Mouse (Mus musculus) stomach, postnatal 0 days (tissue): ENCODE measurements at regions not wholly inside any gene's neighbourhood (a gene's known extent, or its start where the extent isn't known, plus 50 kb on each side); places are given as distances from the start of the nearest gene placed in this dataset.

ENCODE experiments used
- ATAC-seq: fragments of 200-750 bp; cut with Nextera tagmentation; 2 replicates; pipeline ENCODE4 v1.8.0; 2017; ENCODE audit not compliant: low FRiP score, low TSS enrichment
- DNase-seq: peaks from one replicate; pipeline ENCODE4 v3.0.0-alpha.2; 2016; ENCODE audit warnings: low spot score
- H3K27ac ChIP-seq: fragments of 300-500 bp; sonication (generic); replicated peaks from 2 replicates; pipeline ENCODE4 v1.5.1; 2014; ENCODE audit warnings: mild to moderate bottlenecking, control low read depth
- H3K27me3 ChIP-seq: fragments of 300-500 bp; sonication (generic); 2 replicates; pipeline ENCODE4 v1.6.1; 2014; ENCODE audit warnings: low read length; ENCODE audit not compliant: control insufficient read depth, insufficient read depth
- H3K36me3 ChIP-seq: fragments of 300-500 bp; sonication (generic); 2 replicates; pipeline ENCODE4 v1.6.1; 2014; ENCODE audit warnings: low read length, mixed read lengths; ENCODE audit not compliant: control insufficient read depth, insufficient read depth
- H3K4me1 ChIP-seq: fragments of 300-500 bp; sonication (generic); replicated peaks from 2 replicates; pipeline ENCODE4 v1.6.1; 2014; ENCODE audit warnings: antibody characterized with exemption; ENCODE audit not compliant: control insufficient read depth, insufficient read depth
- H3K4me2 ChIP-seq: fragments of 300-500 bp; sonication (generic); replicated peaks from 2 replicates; pipeline ENCODE4 v1.6.1; 2014; ENCODE audit warnings: low read depth, mild to moderate bottlenecking, control low read depth, moderate library complexity
- H3K4me3 ChIP-seq: fragments of 300-500 bp; sonication (generic); 2 replicates; pipeline ENCODE4 v1.5.1; 2014; ENCODE audit warnings: low read depth, low read length, control low read depth
- H3K9ac ChIP-seq: fragments of 300-500 bp; sonication (generic); 2 replicates; pipeline ENCODE4 v1.6.1; 2014; ENCODE audit warnings: mild to moderate bottlenecking, low read length, control low read depth, mixed read lengths
- H3K9me3 ChIP-seq: fragments of 300-500 bp; sonication (generic); 2 replicates; pipeline ENCODE4 v1.6.1; 2016; ENCODE audit warnings: low read length; ENCODE audit not compliant: control insufficient read depth
- CTCF ChIP-seq: IDR thresholded peaks from 2 replicates; pipeline ENCODE4 v1.5.1; 2016; ENCODE audit warnings: antibody characterized with exemption, low read depth, mild to moderate bottlenecking, moderate library complexity
- EP300 ChIP-seq: optimal IDR thresholded peaks from 2 replicates; pipeline ENCODE3; 2016; ENCODE audit warnings: antibody characterized with exemption
- WGBS: fragments of 180-500 bp; shearing (Covaris S2); extraction: QIAGEN DNeasy Blood & Tissue Kit; methylation state at CpG from one replicate; pipeline ENCODE4 v1.1.7; 2014; 5-methylcytosine and 5-hydroxymethylcytosine counted together

DNA sequence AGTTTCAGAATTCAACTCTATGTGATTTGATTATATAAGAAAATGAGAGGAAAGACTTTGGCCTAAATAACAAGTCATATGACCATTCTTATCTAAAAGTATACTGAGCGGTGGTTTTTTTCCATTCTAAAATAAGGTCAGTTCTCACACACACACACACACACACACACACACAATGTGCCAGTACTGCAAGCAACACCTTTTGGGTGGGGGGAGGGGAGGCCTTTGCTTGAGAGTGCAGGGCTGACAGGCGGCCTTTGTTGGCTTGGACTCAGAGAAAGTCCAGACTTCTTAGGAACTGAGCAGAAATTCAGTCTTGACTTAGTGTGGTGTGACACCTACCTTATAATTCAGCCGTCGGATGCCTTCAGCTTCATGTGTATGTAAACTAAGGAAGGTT is 475.6 kb upstream of the Gm19410 start:
- Histone ChIP-seq H3K4me3 (no peak overlapping the region), H3K36me3 (no peaks in the 10 kb centered on the region), H3K27ac (peak overlapping the region; percentile 31; the same call in 1 of the 2 replicates), H3K9me3 (no peaks in the 10 kb centered on the region), H3K4me1 (no peaks in the 10 kb centered on the region; the same call in 1 of the 2 replicates), H3K9ac (no peak overlapping the region), H3K4me2 (no peak overlapping the region), H3K27me3 (no peaks in the 10 kb centered on the region)
- ATAC-seq (peak; percentile 33), DNase-seq (peak; percentile 77)
- 49% methylated on average over 4 of the region's 4 CpGs for WGBS
- TF ChIP-seq CTCF: no peak
- TF ChIP-seq EP300: no peak

DNA sequence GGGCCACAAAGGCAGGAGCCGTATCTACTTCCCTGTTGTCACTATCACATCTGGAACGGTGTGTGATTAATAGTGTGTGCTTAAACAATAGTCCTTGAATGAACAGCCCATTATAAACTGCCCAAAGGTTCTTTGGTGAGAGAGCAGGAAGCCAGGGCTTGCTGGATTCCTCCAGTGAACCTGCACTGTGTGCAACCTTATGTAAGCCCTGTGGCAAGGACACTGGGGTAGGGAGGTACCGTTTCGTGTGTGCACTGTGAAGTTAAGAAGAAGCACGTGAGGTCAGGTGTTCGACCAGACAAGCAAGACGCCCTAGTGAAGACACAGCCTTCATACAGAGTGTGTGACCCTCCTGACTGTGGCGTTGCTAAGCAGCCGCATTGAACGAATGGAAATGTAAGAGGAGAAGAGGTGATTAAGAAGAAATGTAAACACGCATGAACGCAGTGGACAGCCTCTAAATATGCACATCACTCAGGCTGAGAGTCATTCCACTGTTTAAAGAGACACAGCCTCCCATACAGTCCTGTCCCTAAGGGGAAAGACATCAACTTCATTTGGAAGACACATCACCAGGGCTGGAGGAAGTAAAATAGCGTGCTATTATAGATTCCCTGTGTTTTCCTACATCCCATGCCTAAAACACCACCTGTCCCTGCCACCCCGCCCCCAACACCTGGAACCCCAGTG is 472.0 kb upstream of the Gm19410 start:
- TF ChIP-seq CTCF: no peak
- TF ChIP-seq EP300: no peak
- H3K9me3 ChIP-seq: no peaks in the 10 kb centered on the region
- H3K9ac ChIP-seq: no peak overlapping the region
- DNase-seq (peak; percentile 56), ATAC-seq (peak; percentile 91)
- H3K36me3 ChIP-seq: no peaks in the 10 kb centered on the region
- WGBS: 23% methylated on average over 14 of the region's 14 CpGs
- H3K4me1 ChIP-seq: no peaks in the 10 kb centered on the region; the same call in 1 of the 2 replicates
- peak overlapping the region; percentile 53 for H3K27ac ChIP-seq
- no peaks in the 10 kb centered on the region for H3K27me3 ChIP-seq
- H3K4me3 ChIP-seq: no peak overlapping the region
- no peak overlapping the region for H3K4me2 ChIP-seq

DNA sequence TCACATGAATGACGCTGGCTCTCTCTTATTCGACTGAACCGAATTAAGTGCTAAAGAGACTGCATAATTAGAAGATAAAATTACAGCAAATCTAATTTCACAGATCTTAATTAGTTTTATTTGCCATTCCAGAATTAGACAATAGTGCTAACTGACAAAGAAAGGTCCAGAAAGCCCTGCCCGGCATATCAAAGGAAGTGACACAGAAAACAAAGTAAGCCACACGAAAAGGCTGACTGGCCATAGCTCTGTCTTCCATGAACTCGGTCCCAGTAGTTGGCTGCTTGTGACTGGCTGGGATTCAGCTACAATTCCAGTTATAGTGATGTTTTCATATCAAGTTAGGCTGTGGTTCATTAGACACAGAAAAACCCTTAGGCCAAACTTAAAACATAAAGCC is 468.7 kb upstream of the Gm19410 start:
- H3K4me1 ChIP-seq: no peaks in the 10 kb centered on the region; the same call in 1 of the 2 replicates
- no peak overlapping the region for H3K27ac ChIP-seq
- no peaks in the 10 kb centered on the region for H3K27me3 ChIP-seq
- ATAC-seq (no peak), DNase-seq (no peak)
- no peak overlapping the region for H3K4me2 ChIP-seq
- TF ChIP-seq CTCF (no peak), EP300 (no peak)
- H3K4me3 ChIP-seq: no peak overlapping the region
- WGBS: 85% methylated on average over 6 of the region's 6 CpGs
- H3K9ac ChIP-seq: no peak overlapping the region
- no peaks in the 10 kb centered on the region for H3K9me3 ChIP-seq
- H3K36me3 ChIP-seq: no peaks in the 10 kb centered on the region

DNA sequence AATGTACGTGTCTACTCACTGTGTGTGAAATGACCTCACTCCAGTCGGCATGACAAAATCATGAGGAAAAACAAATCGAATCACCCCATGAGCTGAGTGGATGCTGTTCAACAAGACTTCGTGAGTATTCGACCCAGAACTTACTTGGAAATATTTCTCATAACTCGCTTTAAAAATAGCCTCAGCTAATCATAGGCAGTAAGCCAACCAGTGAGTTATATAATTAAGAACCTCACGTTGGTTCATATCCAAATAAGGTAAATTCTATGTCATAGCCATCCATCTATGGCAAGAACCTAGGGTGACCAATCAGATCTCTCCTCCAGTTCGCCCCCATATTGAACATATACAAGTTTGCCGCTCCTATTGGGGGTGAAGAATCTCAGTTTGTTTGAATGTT is 466.5 kb upstream of the Gm19410 start:
- no peaks in the 10 kb centered on the region; the same call in 1 of the 2 replicates for H3K4me1 ChIP-seq
- H3K27me3 ChIP-seq: no peaks in the 10 kb centered on the region
- no peak overlapping the region for H3K4me2 ChIP-seq
- 69% methylated on average over 9 of the region's 9 CpGs for WGBS
- no peak overlapping the region for H3K4me3 ChIP-seq
- H3K27ac ChIP-seq: no peak overlapping the region
- no peaks in the 10 kb centered on the region for H3K36me3 ChIP-seq
- no peak overlapping the region for H3K9ac ChIP-seq
- TF ChIP-seq EP300: no peak
- TF ChIP-seq CTCF: no peak
- no peak for ATAC-seq
- no peaks in the 10 kb centered on the region for H3K9me3 ChIP-seq
- no peak for DNase-seq

GRCm38 (mm10) chr8:35300359-35300758 is 465.2 kb upstream of the Gm19410 start:
- DNase-seq: no peak
- Histone ChIP-seq H3K4me1 (no peaks in the 10 kb centered on the region), H3K36me3 (no peaks in the 10 kb centered on the region), H3K4me2 (no peak overlapping the region), H3K27me3 (no peaks in the 10 kb centered on the region), H3K27ac (no peak overlapping the region), H3K9me3 (no peaks in the 10 kb centered on the region), H3K9ac (no peak overlapping the region), H3K4me3 (no peak overlapping the region)
- TF ChIP-seq EP300 (no peak), CTCF (no peak)
- WGBS: 52% methylated on average over 3 of the region's 3 CpGs
- ATAC-seq: no peak

DNA sequence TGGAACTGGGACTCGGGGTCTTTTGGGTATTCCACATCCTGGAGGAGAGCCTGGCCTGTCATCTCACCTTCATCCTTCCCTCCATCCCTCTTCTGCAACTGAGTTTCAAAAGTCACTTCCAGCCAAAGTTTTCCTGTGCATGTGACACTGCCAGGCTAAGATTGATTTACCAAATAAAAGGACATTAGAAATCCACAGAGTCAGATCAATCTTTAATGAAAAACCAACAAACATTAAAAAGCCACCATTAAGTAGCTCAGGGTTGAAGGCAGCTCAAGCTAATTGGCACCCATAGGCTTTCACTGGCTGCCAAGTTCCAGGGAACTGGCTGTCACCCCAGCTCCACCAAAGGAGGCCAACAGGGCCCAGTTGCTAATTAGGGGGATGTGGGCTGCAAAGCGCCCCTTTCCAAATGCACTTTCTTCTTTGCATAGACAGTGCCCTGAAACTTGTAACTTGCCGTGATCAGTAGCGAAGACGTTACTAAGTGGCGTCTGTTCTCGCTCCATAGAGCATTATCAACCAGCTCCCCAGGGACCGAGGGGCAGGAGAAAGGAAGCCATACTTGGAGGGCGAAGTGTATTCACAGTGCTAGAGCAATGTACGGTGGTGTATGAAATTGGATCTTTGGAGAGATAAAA is 464.6 kb upstream of the Gm19410 start:
- H3K4me2 ChIP-seq: no peak overlapping the region
- TF ChIP-seq CTCF (no peak), EP300 (no peak)
- no peak overlapping the region for H3K4me3 ChIP-seq
- H3K36me3 ChIP-seq: no peaks in the 10 kb centered on the region
- WGBS: 84% methylated on average over 10 of the region's 10 CpGs
- no peaks in the 10 kb centered on the region for H3K4me1 ChIP-seq
- H3K9me3 ChIP-seq: no peaks in the 10 kb centered on the region
- no peak for ATAC-seq
- no peak overlapping the region for H3K27ac ChIP-seq
- no peak for DNase-seq
- no peak overlapping the region for H3K9ac ChIP-seq
- no peaks in the 10 kb centered on the region for H3K27me3 ChIP-seq
